Mouse (Mus musculus) cortical plate, adult 2 months (tissue): ENCODE results near the gene Npb. TPM values are rescaled to one million over a fixed set of nuclear protein-coding genes. Genes with fewer than 3 reads are reported as not detected.

Source experiments
- H3K27ac ChIP-seq: fragments of 200-500 bp; 2 replicates; pipeline ENCODE4 v1.5.1; 2012; ENCODE audit warnings: low read length, control low read depth, inconsistent platforms; ENCODE audit not compliant: insufficient read depth
- H3K4me1 ChIP-seq: fragments of 200-500 bp; 2 replicates; pipeline ENCODE4 v1.6.1; 2011; ENCODE audit warnings: low read length; ENCODE audit not compliant: control insufficient read depth, insufficient read depth
- H3K4me3 ChIP-seq: fragments of 200-500 bp; 2 replicates; pipeline ENCODE4 v1.5.1; 2011; ENCODE audit warnings: mild to moderate bottlenecking, low read length, control low read depth; ENCODE audit not compliant: insufficient read depth
- CTCF ChIP-seq: fragments of 200-500 bp; IDR thresholded peaks from 2 replicates; pipeline ENCODE4 v1.5.1; 2011; ENCODE audit warnings: mild to moderate bottlenecking, control low read depth, low read length; ENCODE audit not compliant: insufficient read depth; ENCODE audit errors: extremely low read depth
- POLR2A ChIP-seq: fragments of 200-500 bp; IDR thresholded peaks from 2 replicates; pipeline ENCODE4 v1.6.1; 2011; ENCODE audit warnings: mild to moderate bottlenecking, low read length, control low read depth; ENCODE audit not compliant: insufficient read depth; ENCODE audit errors: extremely low read depth
- polyA plus RNA-seq: library from polyadenylated mRNA; depleted of rRNA; stranded (reverse); fragments of >200 nt; gene quantifications from 2 replicates; pipeline ENCODE4 v1.2.3, GENCODE M21; 2012

The Npb gene
- polyA plus RNA-seq, 1 experiment, result 0.58 TPM

GRCm38 (mm10) chr11:120630401-120630871 lies 22.2 kb downstream of the Npb start:
- TF ChIP-seq POLR2A (no peak), CTCF (no peak)
- Histone ChIP-seq H3K4me3 (no peak overlapping the region), H3K27ac (peak overlapping the region; percentile 88), H3K4me1 (peaks cover 13% of the 10 kb centered on the region)

GRCm38 (mm10) chr11:120630881-120631725 lies 22.8 kb downstream of the Npb start:
- peaks cover 13% of the 10 kb centered on the region for H3K4me1 ChIP-seq
- no peak for TF ChIP-seq CTCF
- no peak for TF ChIP-seq POLR2A
- peak overlapping the region; percentile 67; the same call in 1 of the 2 replicates for H3K4me3 ChIP-seq
- peak overlapping the region; percentile 88 for H3K27ac ChIP-seq

- Histone ChIP-seq H3K27ac (no peak overlapping the region), H3K4me1 (peaks cover 13% of the 10 kb centered on the region), H3K4me3 (peak overlapping the region; percentile 67)
- TF ChIP-seq POLR2A, result no peak
- TF ChIP-seq CTCF, result no peak
These were observed 23.6 kb downstream of the Npb start for GRCm38 (mm10) chr11:120631726-120632448.

GRCm38 (mm10) chr11:120632559-120633519 lies 24.6 kb downstream of the Npb start:
- Histone ChIP-seq H3K4me1 (peaks cover 13% of the 10 kb centered on the region), H3K4me3 (peak overlapping the region; percentile 67), H3K27ac (peak overlapping the region; percentile 76)
- TF ChIP-seq POLR2A, result no peak
- TF ChIP-seq CTCF, result no peak

- Histone ChIP-seq H3K4me3 (peak within 1 kb of the TSS; percentile 67), H3K4me1 (peaks cover 13% of the 10 kb centered on the region), H3K27ac (peak within 1 kb of the TSS; percentile 76)
- peak; percentile 54; the same call in 1 of the 2 replicates for TF ChIP-seq POLR2A
- TF ChIP-seq CTCF, result no peak
These were observed 25.5 kb downstream of the Npb start, which contains the start of gene Mafg for GRCm38 (mm10) chr11:120633520-120634343. Gene Mafg (minus strand): TSS chr11:120633600.

DNA sequence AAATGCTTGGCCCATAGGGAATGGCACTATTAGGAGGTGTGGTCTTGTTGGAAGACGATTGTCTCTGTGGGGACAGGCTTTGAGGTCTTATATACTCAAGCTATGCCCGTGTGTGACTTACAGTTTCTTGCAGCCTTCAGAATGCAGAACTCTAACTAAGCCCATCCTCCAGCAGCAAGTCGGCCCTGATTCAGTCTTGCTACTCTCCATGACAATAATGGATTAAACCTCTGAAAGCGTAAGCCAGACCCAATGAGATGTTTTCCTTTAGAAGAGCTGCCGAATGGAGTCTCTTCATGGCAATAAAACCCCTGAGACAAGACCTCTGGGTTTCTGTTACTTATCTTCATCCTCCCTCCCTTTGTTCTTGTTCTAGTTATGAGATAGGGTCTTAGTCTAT lies 26.5 kb downstream of the Npb start:
- Histone ChIP-seq H3K4me1 (peaks cover 13% of the 10 kb centered on the region), H3K27ac (no peak overlapping the region), H3K4me3 (no peak overlapping the region)
- no peak for TF ChIP-seq CTCF
- TF ChIP-seq POLR2A, result no peak

- TF ChIP-seq POLR2A (no peak), CTCF (no peak)
- Histone ChIP-seq H3K4me3 (no peak overlapping the region), H3K27ac (no peak overlapping the region), H3K4me1 (no peaks in the 10 kb centered on the region)
These were observed 33.0 kb downstream of the Npb start for GRCm38 (mm10) chr11:120641255-120641654.

DNA sequence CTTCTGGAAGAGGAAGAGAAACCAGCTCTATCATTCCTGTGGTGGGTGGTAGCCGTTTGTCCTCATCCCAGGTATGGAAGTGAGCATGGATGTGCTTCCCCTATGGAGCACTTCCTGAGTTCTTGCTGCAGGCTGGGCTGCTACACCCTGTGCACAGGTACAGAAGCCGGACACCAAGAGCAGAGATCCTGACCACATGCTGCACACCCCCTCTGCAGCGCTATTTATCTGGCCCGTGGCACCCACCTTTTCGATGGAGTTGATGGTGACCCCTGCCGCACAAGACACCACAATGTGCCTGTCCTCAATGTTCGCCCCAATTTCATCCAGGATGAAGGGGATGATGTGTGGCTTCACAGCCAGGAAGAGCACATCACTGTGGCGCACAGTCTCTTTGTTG lies 33.6 kb downstream of the Npb start:
- no peak overlapping the region for H3K27ac ChIP-seq
- no peaks in the 10 kb centered on the region for H3K4me1 ChIP-seq
- TF ChIP-seq CTCF (no peak), POLR2A (no peak)
- no peak overlapping the region for H3K4me3 ChIP-seq
